Mouse (Mus musculus): ENCODE data around the gene Pisd. TPM values are rescaled to one million over a fixed set of nuclear protein-coding genes. Genes with fewer than 3 reads are reported as not detected.
A peak's percentile ranks its signal among the peaks of the same experiment; 100 is the strongest.

Pisd gene
- polyA plus RNA-seq, 1 experiment from 2014 or later, result 56.9 TPM

DNA sequence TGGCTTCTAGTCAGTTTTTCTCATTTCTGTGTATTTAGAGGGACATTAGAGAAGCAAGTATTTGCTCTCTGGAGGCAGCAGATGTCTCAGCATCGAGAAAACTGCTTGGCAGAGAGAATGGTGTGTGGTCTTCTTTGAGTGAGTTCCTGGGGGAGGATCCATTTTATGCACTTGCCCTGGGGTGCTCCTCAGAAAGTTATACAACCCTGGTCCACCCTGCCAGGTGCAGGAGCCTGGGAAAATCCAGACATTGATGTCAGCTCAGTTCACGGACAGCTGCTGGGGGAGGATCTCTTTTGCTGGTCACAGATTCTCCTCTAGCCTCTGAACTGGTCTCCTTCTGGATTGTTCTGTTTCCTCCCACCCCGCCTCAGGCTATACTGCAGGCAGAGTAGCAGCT is 64.1 kb downstream of the Pisd start:
- Histone ChIP-seq H3K4me2 (no peak overlapping the region), H3K9ac (no peak overlapping the region), H3K36me3 (no peaks in the 10 kb centered on the region), H3K27ac (no peak overlapping the region), H3K9me3 (no peaks in the 10 kb centered on the region), H3K4me3 (no peak overlapping the region), H3K27me3 (no peaks in the 10 kb centered on the region), H3K4me1 (0 out of 2 replicates have a peak, but pooled peaks cover 4% of the 10 kb centered on the region)
- no peak for ATAC-seq (ENCODE audit: insufficient number of reproducible peaks, low FRiP score, low TSS enrichment, low read depth)
- WGBS, result 49% methylated on average over 3 of the region's 3 CpGs

DNA sequence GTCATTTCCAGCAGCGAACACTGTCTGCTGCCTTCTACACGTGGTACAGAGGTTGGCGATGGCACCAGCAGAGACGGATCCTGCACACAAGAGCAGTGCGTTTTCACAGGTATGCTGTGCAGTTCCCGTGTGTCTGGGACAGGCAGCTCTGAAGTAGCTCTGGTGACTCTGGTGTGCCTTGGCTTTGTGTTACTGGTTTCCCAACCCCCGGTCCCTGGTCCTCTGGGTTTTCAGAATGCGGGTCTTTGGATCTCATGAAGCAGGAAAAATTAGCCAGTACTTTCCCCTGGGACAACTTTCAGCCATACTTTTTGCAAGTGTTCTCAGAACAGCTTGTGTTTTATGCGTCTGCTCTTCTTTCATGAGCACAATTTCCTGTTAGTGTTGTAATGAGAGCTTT is 65.0 kb downstream of the Pisd start:
- ATAC-seq (ENCODE audit: insufficient number of reproducible peaks, low FRiP score, low TSS enrichment, low read depth), result no peak
- H3K4me3 ChIP-seq, result no peak overlapping the region
- H3K27ac ChIP-seq, result no peak overlapping the region
- no peak overlapping the region for H3K9ac ChIP-seq
- H3K36me3 ChIP-seq, result no peaks in the 10 kb centered on the region
- H3K4me1 ChIP-seq, result 0 out of 2 replicates have a peak, but pooled peaks cover 4% of the 10 kb centered on the region
- 63% methylated on average over 9 of the region's 9 CpGs for WGBS
- H3K4me2 ChIP-seq, result no peak overlapping the region
- no peaks in the 10 kb centered on the region for H3K9me3 ChIP-seq
- no peaks in the 10 kb centered on the region for H3K27me3 ChIP-seq

DNA sequence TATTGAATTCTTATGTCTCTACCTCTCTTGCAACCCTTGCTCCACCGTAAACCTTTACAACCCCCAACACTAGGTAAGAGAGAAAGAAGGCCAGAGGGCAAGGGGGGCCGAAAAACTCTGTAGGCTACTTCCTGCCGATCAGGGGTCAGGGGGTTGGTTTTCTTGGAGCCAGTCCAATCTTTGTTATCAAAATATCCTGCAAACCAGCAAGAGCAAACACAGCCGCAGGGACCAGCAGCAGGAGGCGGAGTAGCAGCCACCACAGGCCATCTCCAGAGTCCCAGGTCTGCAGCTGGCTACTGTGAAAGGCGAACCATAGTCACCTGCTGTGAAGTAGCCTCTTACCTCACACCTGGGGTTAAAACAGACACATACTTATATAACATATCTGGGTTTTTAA is 66.5 kb downstream of the Pisd start:
- H3K4me2 ChIP-seq, result no peak overlapping the region
- H3K36me3 ChIP-seq, result no peaks in the 10 kb centered on the region
- H3K27ac ChIP-seq, result no peak overlapping the region
- H3K9me3 ChIP-seq, result no peaks in the 10 kb centered on the region
- H3K27me3 ChIP-seq, result no peaks in the 10 kb centered on the region
- WGBS, result 46% methylated on average over 6 of the region's 6 CpGs
- 0 out of 2 replicates have a peak, but pooled peaks cover 4% of the 10 kb centered on the region for H3K4me1 ChIP-seq
- no peak overlapping the region for H3K4me3 ChIP-seq
- ATAC-seq (ENCODE audit: insufficient number of reproducible peaks, low FRiP score, low TSS enrichment, low read depth), result no peak
- no peak overlapping the region for H3K9ac ChIP-seq

- WGBS, result 37% methylated on average over 1 of the region's 1 CpGs
- no peaks in the 10 kb centered on the region for H3K27me3 ChIP-seq
- no peaks in the 10 kb centered on the region for H3K36me3 ChIP-seq
- no peak overlapping the region for H3K4me3 ChIP-seq
- ATAC-seq (ENCODE audit: insufficient number of reproducible peaks, low FRiP score, low TSS enrichment, low read depth), result no peak
- H3K9ac ChIP-seq, result no peak overlapping the region
- H3K9me3 ChIP-seq, result no peaks in the 10 kb centered on the region
- H3K4me2 ChIP-seq, result no peak overlapping the region
- peaks cover 9% of the 10 kb centered on the region for H3K4me1 ChIP-seq
- no peak overlapping the region for H3K27ac ChIP-seq
These were observed 67.7 kb downstream of the Pisd start for GRCm38 (mm10) chr5:32717726-32718125.

GRCm38 (mm10) chr5:32713703-32714467 is 71.6 kb downstream of the Pisd start:
- Histone ChIP-seq H3K9ac (peak overlapping the region; percentile 74), H3K27me3 (no peaks in the 10 kb centered on the region)
- under 1% methylated on average over 55 of the region's 55 CpGs for WGBS

DNA sequence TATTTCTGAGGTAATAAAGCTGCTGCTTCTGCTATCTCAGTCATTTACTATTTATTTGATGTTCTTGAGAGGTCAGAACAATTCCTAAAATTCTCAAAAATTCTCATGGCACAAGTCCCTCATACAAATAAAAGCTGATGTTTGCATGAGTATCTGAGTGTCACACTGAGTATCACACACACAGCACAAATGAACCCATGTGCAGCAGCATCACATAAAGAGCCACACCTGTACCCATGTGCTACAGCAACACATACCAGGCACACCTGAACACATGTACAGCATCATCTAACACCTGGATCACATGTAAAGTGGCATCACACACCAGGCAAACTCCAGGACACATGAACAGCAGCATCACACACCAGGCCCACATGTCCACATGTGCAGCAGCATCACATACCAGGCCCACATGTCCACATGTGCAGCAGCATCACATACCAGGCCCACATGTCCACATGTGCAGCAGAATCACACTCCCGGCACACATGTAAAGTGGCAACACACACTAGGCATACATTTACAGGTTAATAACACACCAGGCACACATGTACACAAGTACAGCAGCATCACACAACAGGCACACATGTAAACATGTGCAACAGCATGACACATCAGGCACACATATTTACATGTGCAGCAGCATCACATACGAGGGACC is 72.3 kb downstream of the Pisd start:
- WGBS, result 19% methylated on average over 2 of the region's 2 CpGs
- peak overlapping the region; percentile 77 for H3K4me3 ChIP-seq
- ATAC-seq (ENCODE audit: insufficient number of reproducible peaks, low FRiP score, low TSS enrichment, low read depth), result no peak
- H3K27ac ChIP-seq, result peak overlapping the region; percentile 94
- peak overlapping the region; percentile 68 for H3K4me2 ChIP-seq
- no peaks in the 10 kb centered on the region for H3K9me3 ChIP-seq
- peak overlapping the region; percentile 74 for H3K9ac ChIP-seq
- H3K4me1 ChIP-seq, result peaks cover 6% of the 10 kb centered on the region
- H3K36me3 ChIP-seq, result no peaks in the 10 kb centered on the region
- no peaks in the 10 kb centered on the region for H3K27me3 ChIP-seq

More at GRCm38 (mm10) chr5:32713703-32714467, 71.6 kb downstream of the Pisd start:
- peak; percentile 99 for ATAC-seq (ENCODE audit: insufficient number of reproducible peaks, low FRiP score, low TSS enrichment, low read depth)
- no peaks in the 10 kb centered on the region for H3K36me3 ChIP-seq
- H3K27ac ChIP-seq, result peak overlapping the region; percentile 94
- peaks cover 6% of the 10 kb centered on the region for H3K4me1 ChIP-seq
- H3K4me2 ChIP-seq, result peak overlapping the region; percentile 68
- H3K9me3 ChIP-seq, result no peaks in the 10 kb centered on the region
- peak overlapping the region; percentile 77 for H3K4me3 ChIP-seq

- Histone ChIP-seq H3K4me1 (peaks cover 6% of the 10 kb centered on the region), H3K27me3 (no peaks in the 10 kb centered on the region), H3K27ac (no peak overlapping the region), H3K4me3 (peak overlapping the region; percentile 77; the same call in 1 of the 2 replicates), H3K4me2 (no peak overlapping the region), H3K9ac (no peak overlapping the region), H3K9me3 (no peaks in the 10 kb centered on the region), H3K36me3 (no peaks in the 10 kb centered on the region)
- no peak for ATAC-seq (ENCODE audit: insufficient number of reproducible peaks, low FRiP score, low TSS enrichment, low read depth)
- 66% methylated on average over 4 of the region's 4 CpGs for WGBS
These were observed 73.0 kb downstream of the Pisd start for GRCm38 (mm10) chr5:32712221-32713041.

DNA sequence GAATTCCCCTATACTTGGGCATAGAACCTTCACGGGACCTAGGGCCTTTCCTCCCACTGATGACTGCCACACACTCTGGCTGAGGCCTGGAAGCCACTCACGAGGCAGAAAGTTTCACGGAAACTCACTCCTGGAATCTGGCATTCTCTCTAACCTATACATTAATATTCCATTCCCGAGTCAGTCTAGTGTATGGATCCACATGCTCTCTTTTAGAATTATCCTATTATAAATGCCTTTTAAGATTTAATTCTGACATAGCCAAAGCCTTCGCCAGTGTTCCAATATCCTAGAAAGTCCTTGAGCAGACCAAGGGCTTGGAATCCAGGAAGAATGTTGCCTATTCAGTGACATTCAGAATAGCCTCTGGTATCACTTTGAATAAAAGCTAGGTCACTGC is 74.0 kb downstream of the Pisd start:
- 77% methylated on average over 5 of the region's 5 CpGs for WGBS
- Histone ChIP-seq H3K4me1 (peaks cover 6% of the 10 kb centered on the region), H3K4me2 (no peak overlapping the region), H3K36me3 (no peaks in the 10 kb centered on the region), H3K4me3 (no peak overlapping the region), H3K9ac (no peak overlapping the region), H3K9me3 (no peaks in the 10 kb centered on the region), H3K27me3 (no peaks in the 10 kb centered on the region), H3K27ac (no peak overlapping the region)
- no peak for ATAC-seq (ENCODE audit: insufficient number of reproducible peaks, low FRiP score, low TSS enrichment, low read depth)

DNA sequence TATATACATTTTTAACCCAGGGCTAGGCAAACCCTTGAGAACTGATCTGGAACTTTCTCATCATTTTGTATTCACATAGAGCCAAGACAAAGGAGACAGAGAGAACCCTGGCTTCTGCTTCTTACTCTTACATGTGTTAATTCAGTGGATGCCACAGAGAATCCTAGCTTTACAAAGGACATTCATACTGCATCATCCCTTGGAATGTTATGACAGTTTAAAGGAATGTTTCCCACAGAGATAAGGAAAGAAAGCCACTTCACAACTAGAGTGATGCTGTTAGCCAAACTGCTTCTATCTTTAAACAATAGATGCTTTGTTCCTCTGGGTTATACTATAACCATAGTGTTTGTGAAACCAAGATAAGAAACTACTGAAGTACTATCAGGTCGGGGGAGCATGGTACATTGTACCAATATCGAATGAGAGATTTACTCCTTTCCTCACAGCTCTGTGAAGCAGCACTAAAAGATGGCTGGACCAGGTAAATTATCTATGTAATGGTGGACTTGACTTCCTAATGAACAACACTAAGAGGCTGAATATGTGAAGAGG is 79.1 kb downstream of the Pisd start:
- WGBS, result 85% methylated on average over 2 of the region's 2 CpGs
- Histone ChIP-seq H3K27me3 (no peaks in the 10 kb centered on the region), H3K27ac (no peak overlapping the region), H3K4me2 (no peak overlapping the region), H3K4me3 (no peak overlapping the region), H3K36me3 (no peaks in the 10 kb centered on the region), H3K9ac (no peak overlapping the region), H3K4me1 (no peaks in the 10 kb centered on the region), H3K9me3 (no peaks in the 10 kb centered on the region)
- no peak for ATAC-seq (ENCODE audit: insufficient number of reproducible peaks, low FRiP score, low TSS enrichment, low read depth)

DNA sequence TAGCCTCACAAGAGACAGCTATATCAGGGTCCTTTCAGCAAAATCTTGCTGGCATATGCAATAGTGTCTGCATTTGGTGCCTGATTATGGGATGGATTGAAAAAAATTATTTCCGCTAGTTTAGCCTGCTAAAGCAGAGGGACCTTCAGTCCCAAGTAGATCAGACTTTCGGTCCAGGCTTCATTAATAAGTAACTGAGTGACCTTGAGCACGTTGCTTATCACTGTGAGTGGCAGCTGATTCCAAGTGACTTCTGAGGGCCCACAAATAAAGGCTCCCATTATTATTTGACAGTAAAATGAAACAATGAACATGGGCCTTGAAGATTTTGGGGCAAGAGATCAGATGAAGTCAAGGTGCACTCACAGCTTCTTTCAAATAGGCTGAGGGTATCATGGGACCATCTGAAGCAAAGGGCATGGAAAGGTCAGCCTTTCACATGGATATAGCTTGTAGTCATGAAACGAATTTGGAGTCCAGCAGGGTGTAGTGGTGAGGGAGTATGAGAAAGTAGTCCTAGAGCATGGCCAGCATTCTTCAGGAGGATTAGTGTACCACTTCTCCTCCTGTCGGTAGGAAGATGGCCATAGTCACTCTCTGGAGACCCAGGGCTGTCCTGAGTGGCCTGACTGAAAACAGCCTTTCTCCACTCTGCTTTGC is 88.1 kb downstream of the Pisd start:
- Histone ChIP-seq H3K27me3 (no peaks in the 10 kb centered on the region), H3K4me2 (no peak overlapping the region), H3K4me1 (no peaks in the 10 kb centered on the region), H3K27ac (no peak overlapping the region), H3K9ac (no peak overlapping the region), H3K4me3 (no peak overlapping the region), H3K9me3 (no peaks in the 10 kb centered on the region), H3K36me3 (no peaks in the 10 kb centered on the region)
- 76% methylated on average over 5 of the region's 5 CpGs for WGBS
- ATAC-seq (ENCODE audit: insufficient number of reproducible peaks, low FRiP score, low TSS enrichment, low read depth), result no peak

- H3K9me3 ChIP-seq, result no peaks in the 10 kb centered on the region
- whole genome bisulfite sequencing, result 56% methylated on average over 2 of the region's 2 CpGs
- H3K36me3 ChIP-seq, result no peaks in the 10 kb centered on the region
- no peaks in the 10 kb centered on the region for H3K4me1 ChIP-seq
- no peak overlapping the region for H3K4me2 ChIP-seq
- no peaks in the 10 kb centered on the region for H3K27me3 ChIP-seq
- no peak overlapping the region for H3K4me3 ChIP-seq
- ATAC-seq (ENCODE audit: insufficient number of reproducible peaks, low FRiP score, low TSS enrichment, low read depth), result no peak
- no peak overlapping the region for H3K27ac ChIP-seq
- H3K9ac ChIP-seq, result no peak overlapping the region
These were observed 92.0 kb downstream of the Pisd start for GRCm38 (mm10) chr5:32693411-32693810.
